Mouse (Mus musculus): Measurements from ENCODE around the gene Fam241b. TPM values are rescaled to one million over a fixed set of nuclear protein-coding genes. Genes with fewer than 3 reads are reported as not detected.

The Fam241b gene
- total and polyA plus RNA-seq, 3 experiments, result 11.2 to 19.0 TPM; not detected in 1

DNA sequence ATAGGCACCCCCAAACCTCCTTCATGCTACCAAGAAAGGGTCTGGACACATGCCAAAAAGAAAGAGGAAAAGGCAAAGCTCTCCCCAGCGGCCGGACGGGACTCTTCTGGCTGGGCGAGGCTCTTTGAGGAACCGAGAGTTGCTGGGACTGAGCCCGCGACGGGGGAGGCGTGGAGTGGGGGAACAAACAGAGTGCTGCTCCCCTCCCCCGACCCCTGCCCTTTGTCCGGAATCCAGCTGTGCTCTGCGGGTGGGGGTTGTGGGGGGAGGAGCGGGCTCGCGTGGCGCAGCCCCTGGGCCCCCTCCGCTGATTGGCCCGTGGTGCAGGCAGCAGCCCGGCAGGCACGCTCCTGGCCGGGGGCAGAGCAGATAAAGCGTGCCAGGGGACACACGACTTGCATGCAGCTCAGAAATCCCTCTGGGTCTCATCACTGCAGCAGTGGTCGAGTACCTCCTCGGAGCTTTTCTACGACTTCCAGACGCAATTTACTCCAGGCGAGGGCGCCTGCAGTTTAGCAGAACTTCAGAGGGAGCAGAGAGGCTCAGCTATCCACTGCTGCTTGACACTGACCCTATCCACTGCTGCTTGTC lies 10.9 kb downstream of the Fam241b start, which contains the start of gene Neurog3:
Neurog3 (plus strand) TSS at position 400 of the 591 bp plus-strand sequence.
- no peak within 1 kb of the TSS for H3K9ac ChIP-seq (ENCODE audit: control insufficient read depth, low read depth, low read length, poor library complexity, severe bottlenecking)
- H3K4me3 ChIP-seq (ENCODE audit: control insufficient read depth in 1 of 2, insufficient read depth in 1 of 2, low read depth in 2 of 2, low read length in 2 of 2), result no peak within 1 kb of the TSS
- H3K27ac ChIP-seq (ENCODE audit: control insufficient read depth, low read depth, low read length), result no peak within 1 kb of the TSS
- no peak for TF ChIP-seq GABPA (IDR thresholded peaks at IDR 0.05; ENCODE audit: low read depth, low read length)
- no peak for TF ChIP-seq NRF1 (IDR thresholded peaks at IDR 0.05; ENCODE audit: insufficient read depth, low read depth, low read length, poor library complexity, severe bottlenecking)
- TF ChIP-seq CHD1 (IDR thresholded peaks at IDR 0.05; ENCODE audit: low read depth, low read length), result no peak
- TF ChIP-seq JUND (IDR thresholded peaks at IDR 0.05; ENCODE audit: low read depth, low read length), result no peak
- TF ChIP-seq TBP (IDR thresholded peaks at IDR 0.05; ENCODE audit: low read depth, low read length), result no peak
- no peak for TF ChIP-seq MAFK (IDR thresholded peaks at IDR 0.05; ENCODE audit: borderline replicate concordance, low read depth, low read length)
- TF ChIP-seq KAT2A (conservative IDR thresholded peaks at IDR 0.05; ENCODE audit: low read depth, low read length), result no peak
- no peak for TF ChIP-seq MEF2A (IDR thresholded peaks at IDR 0.05; ENCODE audit: extremely low read depth, insufficient replicate concordance, low read depth, low read length, poor library complexity, severe bottlenecking)
- no peak for TF ChIP-seq ZNF384 (IDR thresholded peaks at IDR 0.05; ENCODE audit: low read depth, low read length)
- no peak for TF ChIP-seq POLR2AphosphoS2 (IDR thresholded peaks at IDR 0.05; ENCODE audit: low read length)
- TF ChIP-seq POLR2A (IDR thresholded peaks at IDR 0.05; ENCODE audit: control insufficient read depth in 1 of 2, insufficient read depth in 1 of 2, low read depth in 1 of 2, low read length in 2 of 2, poor library complexity in 1 of 2), result no peak
- no peaks in the 10 kb centered on the region for H3K27me3 ChIP-seq (ENCODE audit: control insufficient read depth in 1 of 2, insufficient read depth in 2 of 2, low read length in 2 of 2)
- no peak for DNase-seq (ENCODE audit: low read depth, low spot score)
- no peaks in the 10 kb centered on the region for H3K79me2 ChIP-seq (ENCODE audit: control insufficient read depth, insufficient read depth, low read length, poor library complexity)
- no peaks in the 10 kb centered on the region for H3K4me1 ChIP-seq (ENCODE audit: control insufficient read depth in 1 of 2, insufficient read depth in 2 of 2, low read length in 2 of 2)
- no peaks in the 10 kb centered on the region for H3K9me3 ChIP-seq (replicated peaks; ENCODE audit: insufficient read depth, low read length)
- H3K36me3 ChIP-seq (ENCODE audit: control insufficient read depth in 1 of 2, insufficient read depth in 2 of 2, low read length in 2 of 2), result no peaks in the 10 kb centered on the region

DNA sequence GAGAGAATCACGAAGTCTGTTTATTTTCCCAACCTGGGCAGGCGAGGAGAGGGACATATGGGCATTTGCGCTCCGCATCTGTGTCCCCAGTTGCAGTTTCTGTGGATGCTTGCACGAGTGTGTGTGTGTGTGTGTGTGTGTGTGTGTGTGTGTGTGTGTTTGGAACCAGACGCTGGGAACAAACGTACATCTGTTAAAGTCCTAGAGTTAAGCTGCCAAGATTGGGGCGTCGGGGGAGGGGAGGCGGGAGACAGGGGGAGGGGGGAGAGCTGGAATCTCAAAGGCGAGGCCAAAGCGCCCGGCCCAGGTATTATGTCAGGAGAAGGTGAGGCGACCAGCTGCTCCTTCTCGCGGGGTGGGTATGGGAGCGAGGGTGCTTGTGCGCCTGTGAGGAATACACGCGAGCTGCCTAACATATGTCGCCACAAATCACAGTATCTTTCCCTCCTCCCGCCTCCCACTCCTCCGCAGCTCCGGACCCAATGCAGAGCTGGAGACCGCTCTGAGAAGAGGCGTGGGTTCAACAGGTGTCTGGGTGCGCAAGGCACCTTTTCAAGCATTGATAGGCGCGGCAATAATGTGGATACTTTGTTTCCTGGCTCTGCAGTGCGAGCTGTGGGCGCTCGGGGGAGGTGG lies 15.3 kb downstream of the Fam241b start:
- no peak for DNase-seq (ENCODE audit: low read depth, low spot score)
- Histone ChIP-seq H3K4me1 (ENCODE audit: control insufficient read depth in 1 of 2, insufficient read depth in 2 of 2, low read length in 2 of 2) (no peaks in the 10 kb centered on the region), H3K27ac (ENCODE audit: control insufficient read depth, low read depth, low read length) (no peak overlapping the region), H3K4me3 (ENCODE audit: control insufficient read depth in 1 of 2, insufficient read depth in 1 of 2, low read depth in 2 of 2, low read length in 2 of 2) (no peak overlapping the region), H3K9ac (ENCODE audit: control insufficient read depth, low read depth, low read length, poor library complexity, severe bottlenecking) (no peak overlapping the region), H3K36me3 (ENCODE audit: control insufficient read depth in 1 of 2, insufficient read depth in 2 of 2, low read length in 2 of 2) (no peaks in the 10 kb centered on the region), H3K9me3 (replicated peaks; ENCODE audit: insufficient read depth, low read length) (no peaks in the 10 kb centered on the region), H3K27me3 (ENCODE audit: control insufficient read depth in 1 of 2, insufficient read depth in 2 of 2, low read length in 2 of 2) (no peaks in the 10 kb centered on the region; a peak in 1 of 4 replicates), H3K79me2 (ENCODE audit: control insufficient read depth, insufficient read depth, low read length, poor library complexity) (no peaks in the 10 kb centered on the region)
- no peak for TF ChIP-seq ZC3H11A (IDR thresholded peaks at IDR 0.05; ENCODE audit: low read depth, low read length)
- no peak for TF ChIP-seq EP300 (IDR thresholded peaks at IDR 0.05; ENCODE audit: low read depth in 1 of 2, low read length in 2 of 2)
- no peak for TF ChIP-seq ZKSCAN1 (IDR thresholded peaks at IDR 0.05; ENCODE audit: low read depth, low read length)
- TF ChIP-seq MYC (IDR thresholded peaks at IDR 0.05; ENCODE audit: low read depth, low read length), result no peak
- TF ChIP-seq BHLHE40 (IDR thresholded peaks at IDR 0.05; ENCODE audit: borderline replicate concordance, low read depth, low read length), result no peak
- TF ChIP-seq E2F4 (IDR thresholded peaks at IDR 0.05; ENCODE audit: borderline replicate concordance, low read depth, low read length), result no peak
